Mouse (Mus musculus): ENCODE measurements around the gene Epha1.

DNA sequence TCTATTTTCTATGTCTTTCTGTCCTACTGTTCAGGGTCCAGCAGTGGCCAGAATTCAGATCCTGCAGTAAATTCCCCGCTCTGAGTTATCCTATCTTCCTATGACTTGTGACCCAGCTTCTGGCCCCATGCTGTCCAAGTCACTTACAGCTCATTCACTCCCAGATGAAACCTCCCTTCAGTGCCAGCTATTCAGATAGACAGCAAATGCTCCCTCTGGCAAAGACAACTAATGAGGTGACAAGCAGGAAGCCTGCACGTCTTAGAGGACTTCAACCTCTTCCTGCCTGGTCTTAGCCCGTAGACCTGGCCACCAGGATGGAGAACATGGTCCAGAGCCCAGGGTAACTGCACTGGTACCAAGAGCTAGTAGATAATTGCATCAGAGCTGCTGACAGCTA lies 10.1 kb downstream of the Epha1 start:
- TF ChIP-seq CTCF (IDR thresholded peaks at IDR 0.05; ENCODE audit: low read depth): no peak
- TF ChIP-seq EP300 (IDR thresholded peaks at IDR 0.05; ENCODE audit: low read depth): no peak
